In genomic region chr14:121964990-121965389, GRCm38 (mm10) we compare ENCODE assay signal across 11 mouse cellular contexts. TPM values are rescaled to one million over a fixed set of nuclear protein-coding genes. Genes with fewer than 3 reads are reported as not detected.
DNase-seq lines count a peak whose midpoint lies in the region; ATAC-seq lines count a peak whose summit lies in the region.
"Had no signal": no experiment of that assay in that cellular context is flagged by ENCODE, and none has a peak within 500 bp of the region (broad histone marks: within the 10 kb centered on the region; RNA-seq: fewer than 3 reads in every experiment).

TSS of gene Gpr183 (minus strand) at chr14:121965195.

- no peak within 1 kb of the TSS; the same call in 1 of the 2 replicates for H3K27ac ChIP-seq in forebrain, embryonic 10.5 days
- H3K27ac ChIP-seq in forebrain, embryonic 15.5 days (replicated peaks), result no peak within 1 kb of the TSS
- H3K27ac ChIP-seq in neural tube, embryonic 15.5 days (replicated peaks), result no peak within 1 kb of the TSS
- H3K27ac ChIP-seq in intestine, embryonic 14.5 days (ENCODE audit: low read depth), result peak within 1 kb of the TSS; percentile 47; the same call in 1 of the 2 replicates
- no peak within 1 kb of the TSS for H3K27ac ChIP-seq in stomach, embryonic 14.5 days (ENCODE audit: low read length)
- H3K27ac ChIP-seq: embryonic facial prominence, embryonic 12.5 days; neural tube, embryonic 12.5 days had no signal

- no peak within 1 kb of the TSS for H3K9ac ChIP-seq in forebrain, embryonic 15.5 days (replicated peaks)
- no peak within 1 kb of the TSS for H3K9ac ChIP-seq in neural tube, embryonic 15.5 days (replicated peaks)
- H3K9ac ChIP-seq in intestine, embryonic 14.5 days (ENCODE audit: low read length), result 0 out of 2 replicates have a peak within 1 kb of the TSS, but pooled peaks have one; percentile 22
- 0 out of 2 replicates have a peak within 1 kb of the TSS, but pooled peaks have one; percentile 14 for H3K9ac ChIP-seq in stomach, embryonic 14.5 days (replicated peaks; ENCODE audit: low read depth, low read length)
- H3K9ac ChIP-seq: embryonic facial prominence, embryonic 12.5 days; neural tube, embryonic 12.5 days had no signal

- peak within 1 kb of the TSS; percentile 5; the same call in 1 of the 2 replicates for H3K4me3 ChIP-seq in forebrain, embryonic 10.5 days
- no peak within 1 kb of the TSS for H3K4me3 ChIP-seq in forebrain, embryonic 15.5 days
- no peak within 1 kb of the TSS for H3K4me3 ChIP-seq in neural tube, embryonic 15.5 days (replicated peaks)
- peak within 1 kb of the TSS; percentile 16 for H3K4me3 ChIP-seq in intestine, embryonic 14.5 days (ENCODE audit: low read depth, low read length)
- no peak within 1 kb of the TSS; the same call in 1 of the 2 replicates for H3K4me3 ChIP-seq in stomach, embryonic 14.5 days (ENCODE audit: low read depth, low read length)
- H3K4me3 ChIP-seq: embryonic facial prominence, embryonic 12.5 days; neural tube, embryonic 12.5 days had no signal

- H3K27me3 ChIP-seq in forebrain, embryonic 10.5 days (ENCODE audit: poor library complexity, severe bottlenecking), result no peaks in the 10 kb centered on the region
- H3K27me3 ChIP-seq in forebrain, embryonic 15.5 days, result no peaks in the 10 kb centered on the region
- no peaks in the 10 kb centered on the region for H3K27me3 ChIP-seq in neural tube, embryonic 15.5 days (replicated peaks)
- H3K27me3 ChIP-seq in intestine, embryonic 14.5 days (replicated peaks; ENCODE audit: control insufficient read depth, insufficient read depth, low read length), result no peaks in the 10 kb centered on the region
- no peaks in the 10 kb centered on the region for H3K27me3 ChIP-seq in stomach, embryonic 14.5 days (ENCODE audit: control insufficient read depth, insufficient read depth, low read length)
- H3K27me3 ChIP-seq: embryonic facial prominence, embryonic 12.5 days; neural tube, embryonic 12.5 days had no signal

- intact Hi-C loops in left cerebral cortex, postnatal 25 days (cut with DNase I), result no loop called here

- no peaks in the 10 kb centered on the region for H3K9me3 ChIP-seq in forebrain, embryonic 10.5 days
- no peaks in the 10 kb centered on the region for H3K9me3 ChIP-seq in forebrain, embryonic 15.5 days
- H3K9me3 ChIP-seq in neural tube, embryonic 15.5 days (replicated peaks), result no peaks in the 10 kb centered on the region
- no peaks in the 10 kb centered on the region for H3K9me3 ChIP-seq in intestine, embryonic 14.5 days (ENCODE audit: control insufficient read depth, low read length)
- no peaks in the 10 kb centered on the region for H3K9me3 ChIP-seq in stomach, embryonic 14.5 days (ENCODE audit: control insufficient read depth, low read depth, low read length)
- H3K9me3 ChIP-seq: embryonic facial prominence, embryonic 12.5 days; neural tube, embryonic 12.5 days had no signal

- H3K4me2 ChIP-seq in forebrain, embryonic 15.5 days (replicated peaks), result no peak within 1 kb of the TSS
- H3K4me2 ChIP-seq in neural tube, embryonic 15.5 days, result no peak within 1 kb of the TSS
- peak within 1 kb of the TSS; percentile 35 for H3K4me2 ChIP-seq in intestine, embryonic 14.5 days (ENCODE audit: low read length)
- H3K4me2 ChIP-seq in stomach, embryonic 14.5 days (replicated peaks; ENCODE audit: low read depth, low read length), result peak within 1 kb of the TSS; percentile 14; the same call in 1 of the 2 replicates
- H3K4me2 ChIP-seq: embryonic facial prominence, embryonic 12.5 days; neural tube, embryonic 12.5 days had no signal

- H3K4me1 ChIP-seq in forebrain, embryonic 10.5 days, result 0 out of 2 replicates have a peak, but pooled peaks cover under 1% of the 10 kb centered on the region
- H3K4me1 ChIP-seq in forebrain, embryonic 15.5 days, result peaks cover 11% of the 10 kb centered on the region
- H3K4me1 ChIP-seq in neural tube, embryonic 15.5 days, result peaks cover 10% of the 10 kb centered on the region
- peaks cover 22% of the 10 kb centered on the region for H3K4me1 ChIP-seq in intestine, embryonic 14.5 days (replicated peaks; ENCODE audit: control insufficient read depth, insufficient read depth, low read length)
- H3K4me1 ChIP-seq in stomach, embryonic 14.5 days (ENCODE audit: control insufficient read depth, insufficient read depth, low read length), result peaks cover 28% of the 10 kb centered on the region
- H3K4me1 ChIP-seq: neural tube, embryonic 12.5 days had no signal

- no peaks in the 10 kb centered on the region for H3K36me3 ChIP-seq in forebrain, embryonic 10.5 days (replicated peaks)
- H3K36me3 ChIP-seq in forebrain, embryonic 15.5 days, result no peaks in the 10 kb centered on the region
- H3K36me3 ChIP-seq in neural tube, embryonic 15.5 days, result no peaks in the 10 kb centered on the region
- no peaks in the 10 kb centered on the region for H3K36me3 ChIP-seq in intestine, embryonic 14.5 days (ENCODE audit: control insufficient read depth, insufficient read depth, low read length)
- no peaks in the 10 kb centered on the region for H3K36me3 ChIP-seq in stomach, embryonic 14.5 days (ENCODE audit: control insufficient read depth, insufficient read depth, low read length)
- H3K36me3 ChIP-seq: embryonic facial prominence, embryonic 12.5 days; neural tube, embryonic 12.5 days had no signal

- 81% methylated on average over 6 of the region's 6 CpGs for WGBS in forebrain, embryonic 10.5 days
- WGBS in forebrain, embryonic 15.5 days, result 65% methylated on average over 6 of the region's 6 CpGs
- WGBS in neural tube, embryonic 15.5 days, result 59% methylated on average over 6 of the region's 6 CpGs
- 16% methylated on average over 6 of the region's 6 CpGs for WGBS in intestine, embryonic 14.5 days
- WGBS in stomach, embryonic 14.5 days, result 26% methylated on average over 6 of the region's 6 CpGs

- no peak for ATAC-seq in forebrain, embryonic 15.5 days (replicated peaks)
- ATAC-seq in neural tube, embryonic 15.5 days (ENCODE audit: low FRiP score), result no peak
- ATAC-seq in intestine, embryonic 14.5 days (replicated peaks; ENCODE audit: low FRiP score, low TSS enrichment, low read depth), result no peak
- ATAC-seq in stomach, embryonic 14.5 days (ENCODE audit: insufficient number of reproducible peaks, insufficient read depth, low FRiP score, low read depth), result no peak

- no peak for DNase-seq in forebrain, embryonic 10.5 days (ENCODE audit: extremely low spot score, low spot score)
- DNase-seq in neural tube, embryonic 10.5 days (ENCODE audit: extremely low spot score, low spot score), result peak; percentile 7
- DNase-seq in intestine, embryonic 14.5 days (ENCODE audit: low spot score), result no peak
- no peak for DNase-seq in left cerebral cortex, postnatal 25 days (ENCODE audit: low spot score in 2 of 2)
- no peak for DNase-seq in Muller cell, postnatal 12 days (ENCODE audit: inconsistent ontology term)
- DNase-seq: layer of hippocampus, postnatal 36 days had no signal

RNA-seq across cellular contexts. Expression of gene Gpr183, which starts in this region (rescaled TPM):
- 1.9 and 2.5 TPM in 2 replicates for polyA plus RNA-seq in forebrain, embryonic 10.5 days (2016; fragmentation: Nextera tagmentation; extraction: Ambion mirVana)
- 0.98 and 1.6 TPM in 2 replicates for polyA plus RNA-seq in forebrain, embryonic 15.5 days (2015; fragmentation: Nextera tagmentation; extraction: Ambion mirVana)
- polyA plus RNA-seq in neural tube, embryonic 15.5 days (2015; fragmentation: Nextera tagmentation; extraction: Ambion mirVana), result 0.74 and 3.7 TPM in 2 replicates
- polyA plus RNA-seq in intestine, embryonic 14.5 days (2014; fragmentation: Nextera tagmentation; extraction: Ambion mirVana), result 3.4 and 4.7 TPM in 2 replicates
- polyA plus RNA-seq in stomach, embryonic 14.5 days (2014; fragmentation: Nextera tagmentation; extraction: Ambion mirVana), result 4.5 and 5.5 TPM in 2 replicates
- 1 to 10 TPM in 1 of 2 experiments, under 1 TPM in 1; 0.96 to 1.7 TPM for total RNA-seq in left cerebral cortex, postnatal 25 days (2021)

Comparison
In these comparisons a context has a peak if more than half of its experiments do, and no peak if none do; other contexts are left out.
1. H3K4me3 ChIP-seq: peak in forebrain, embryonic 10.5 days (single experiment) and intestine, embryonic 14.5 days (single experiment); none in forebrain, embryonic 15.5 days (single experiment), neural tube, embryonic 15.5 days (single experiment) and stomach, embryonic 14.5 days (single experiment).
2. H3K4me2 ChIP-seq: peak in intestine, embryonic 14.5 days (single experiment) and stomach, embryonic 14.5 days (single experiment); none in forebrain, embryonic 15.5 days (single experiment) and neural tube, embryonic 15.5 days (single experiment).
3. H3K9ac ChIP-seq: peak in intestine, embryonic 14.5 days (single experiment) and stomach, embryonic 14.5 days (single experiment); none in forebrain, embryonic 15.5 days (single experiment) and neural tube, embryonic 15.5 days (single experiment).